Mouse (Mus musculus): ENCODE data around the gene Gramd1a. TPM values are rescaled to one million over a fixed set of nuclear protein-coding genes. Genes with fewer than 3 reads are reported as not detected.

The Gramd1a gene
- polyA plus RNA-seq, 1 experiment from 2014 or later = 180 TPM

DNA sequence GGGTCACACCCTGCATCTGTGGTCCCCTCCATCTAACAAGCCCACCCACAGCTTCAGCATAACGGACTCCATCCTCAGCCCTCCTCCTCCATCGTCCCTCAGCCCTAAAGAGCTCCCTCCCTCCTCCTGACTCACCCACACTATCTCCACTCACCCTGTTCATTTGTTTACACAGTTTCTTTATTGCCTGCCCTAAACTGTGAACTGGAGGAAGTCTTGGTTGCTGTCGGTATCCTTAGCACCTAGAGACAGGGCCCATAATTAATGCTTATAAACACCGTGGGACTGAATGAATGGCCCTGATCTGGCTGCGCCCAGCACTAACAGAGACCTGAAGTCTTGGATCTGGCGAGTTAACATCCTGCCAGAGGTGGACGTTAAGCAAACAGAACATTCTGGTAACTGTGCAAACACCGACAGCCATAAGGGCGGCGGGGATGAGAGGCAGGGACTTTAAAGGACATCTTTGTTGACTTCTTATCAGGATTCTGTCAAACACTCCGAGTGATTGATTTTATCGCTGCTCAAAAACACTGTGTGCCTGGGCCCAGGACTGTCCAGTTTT is 10.0 kb downstream of the Gramd1a start:
- H3K4me1 ChIP-seq (ENCODE audit: control insufficient read depth, insufficient read depth, low read length) = peaks cover 18% of the 10 kb centered on the region
- H3K4me3 ChIP-seq (ENCODE audit: low read depth, low read length) = no peak overlapping the region
- 43% methylated on average over 12 of the region's 12 CpGs for WGBS
- no peaks in the 10 kb centered on the region for H3K27me3 ChIP-seq (ENCODE audit: control insufficient read depth, insufficient read depth, low read length)
- peaks cover 33% of the 10 kb centered on the region for H3K36me3 ChIP-seq (ENCODE audit: control insufficient read depth, insufficient read depth, low read length)
- no peak for ATAC-seq (ENCODE audit: low read depth)
- H3K27ac ChIP-seq (ENCODE audit: low read depth, low read length) = no peak overlapping the region
- H3K9me3 ChIP-seq (ENCODE audit: control insufficient read depth, low read length) = no peaks in the 10 kb centered on the region
- no peak overlapping the region for H3K9ac ChIP-seq (replicated peaks; ENCODE audit: low read depth, low read length)
- H3K4me2 ChIP-seq (ENCODE audit: low read depth, low read length) = no peak overlapping the region

DNA sequence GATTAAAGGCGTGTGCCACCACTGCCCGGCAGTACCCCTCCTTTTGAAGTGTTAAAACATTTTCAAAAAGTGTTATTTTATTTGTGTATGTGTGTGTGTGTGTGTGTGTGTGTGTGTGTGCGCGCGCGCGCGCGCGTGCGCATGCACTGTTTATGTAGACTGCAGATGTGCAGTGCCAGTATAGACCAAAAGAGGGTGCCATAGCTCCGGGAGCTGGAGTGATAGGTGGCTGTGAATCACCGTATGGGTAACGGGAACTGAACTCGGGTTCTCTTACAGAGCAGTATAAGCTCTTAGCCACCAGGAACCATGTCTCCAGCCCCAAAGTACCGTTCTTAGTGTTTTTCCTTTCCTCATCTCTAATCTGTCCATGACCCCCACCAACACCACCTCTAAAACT is 10.8 kb downstream of the Gramd1a start:
- WGBS = 98% methylated on average over 16 of the region's 16 CpGs
- H3K27ac ChIP-seq (ENCODE audit: low read depth, low read length) = no peak overlapping the region
- peaks cover 18% of the 10 kb centered on the region for H3K4me1 ChIP-seq (ENCODE audit: control insufficient read depth, insufficient read depth, low read length)
- no peak overlapping the region for H3K4me2 ChIP-seq (ENCODE audit: low read depth, low read length)
- H3K36me3 ChIP-seq (ENCODE audit: control insufficient read depth, insufficient read depth, low read length) = peaks cover 40% of the 10 kb centered on the region
- H3K27me3 ChIP-seq (ENCODE audit: control insufficient read depth, insufficient read depth, low read length) = no peaks in the 10 kb centered on the region
- no peak for ATAC-seq (ENCODE audit: low read depth)
- no peak overlapping the region for H3K9ac ChIP-seq (replicated peaks; ENCODE audit: low read depth, low read length)
- H3K4me3 ChIP-seq (ENCODE audit: low read depth, low read length) = no peak overlapping the region
- H3K9me3 ChIP-seq (ENCODE audit: control insufficient read depth, low read length) = no peaks in the 10 kb centered on the region

DNA sequence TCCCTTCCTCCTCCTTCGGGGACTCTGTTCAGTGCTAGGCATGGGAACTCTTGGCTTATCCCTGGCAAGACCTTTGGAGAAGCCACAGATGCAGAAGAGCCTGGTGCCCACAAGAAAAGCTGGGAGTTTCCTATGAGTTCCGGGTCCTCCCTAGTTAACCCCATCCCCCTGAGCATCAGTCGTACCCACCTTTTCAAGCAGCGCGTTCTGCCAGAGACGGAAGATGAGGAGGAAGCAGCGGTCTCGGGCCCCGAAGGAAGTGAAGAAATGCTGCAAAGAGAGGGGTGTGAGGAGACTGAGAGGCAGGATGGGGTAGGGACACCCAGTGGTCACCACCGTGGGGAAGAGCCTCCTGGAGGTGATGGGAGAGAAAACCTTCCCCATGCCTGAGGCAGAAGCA is 14.8 kb downstream of the Gramd1a start:
- WGBS = 95% methylated on average over 10 of the region's 10 CpGs
- H3K4me2 ChIP-seq (ENCODE audit: low read depth, low read length) = no peak overlapping the region
- H3K27ac ChIP-seq (ENCODE audit: low read depth, low read length) = no peak overlapping the region
- no peaks in the 10 kb centered on the region for H3K9me3 ChIP-seq (ENCODE audit: control insufficient read depth, low read length)
- no peaks in the 10 kb centered on the region for H3K27me3 ChIP-seq (ENCODE audit: control insufficient read depth, insufficient read depth, low read length)
- ATAC-seq (ENCODE audit: low read depth) = no peak
- H3K4me1 ChIP-seq (ENCODE audit: control insufficient read depth, insufficient read depth, low read length) = no peaks in the 10 kb centered on the region
- no peak overlapping the region for H3K9ac ChIP-seq (replicated peaks; ENCODE audit: low read depth, low read length)
- no peak overlapping the region for H3K4me3 ChIP-seq (ENCODE audit: low read depth, low read length)
- peaks cover 74% of the 10 kb centered on the region for H3K36me3 ChIP-seq (ENCODE audit: control insufficient read depth, insufficient read depth, low read length)

DNA sequence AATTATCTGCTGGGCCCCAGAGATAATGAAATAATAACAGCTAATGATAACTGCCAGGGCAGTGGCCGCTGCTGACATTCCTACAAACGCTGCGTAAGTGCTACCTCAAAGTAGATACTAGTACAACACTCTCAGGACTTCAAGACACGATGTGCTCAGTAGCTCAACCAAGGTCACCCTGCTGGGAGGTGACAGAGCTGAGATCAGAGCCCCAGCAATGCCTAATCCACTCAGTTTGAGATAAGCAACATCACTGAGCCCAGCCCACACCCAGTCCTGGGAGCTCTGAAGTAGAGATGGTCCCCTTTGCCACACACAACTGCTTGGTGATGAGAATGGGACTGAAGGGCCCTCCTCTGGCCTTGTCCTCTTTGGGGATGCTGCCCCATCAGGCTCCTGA is 15.4 kb downstream of the Gramd1a start:
- Histone ChIP-seq H3K27ac (ENCODE audit: low read depth, low read length) (no peak overlapping the region), H3K9ac (replicated peaks; ENCODE audit: low read depth, low read length) (no peak overlapping the region), H3K4me2 (ENCODE audit: low read depth, low read length) (no peak overlapping the region), H3K4me1 (ENCODE audit: control insufficient read depth, insufficient read depth, low read length) (no peaks in the 10 kb centered on the region), H3K27me3 (ENCODE audit: control insufficient read depth, insufficient read depth, low read length) (no peaks in the 10 kb centered on the region), H3K36me3 (ENCODE audit: control insufficient read depth, insufficient read depth, low read length) (peaks cover 80% of the 10 kb centered on the region), H3K4me3 (ENCODE audit: low read depth, low read length) (no peak overlapping the region), H3K9me3 (ENCODE audit: control insufficient read depth, low read length) (no peaks in the 10 kb centered on the region)
- 95% methylated on average over 4 of the region's 4 CpGs for WGBS
- ATAC-seq (ENCODE audit: low read depth) = no peak

DNA sequence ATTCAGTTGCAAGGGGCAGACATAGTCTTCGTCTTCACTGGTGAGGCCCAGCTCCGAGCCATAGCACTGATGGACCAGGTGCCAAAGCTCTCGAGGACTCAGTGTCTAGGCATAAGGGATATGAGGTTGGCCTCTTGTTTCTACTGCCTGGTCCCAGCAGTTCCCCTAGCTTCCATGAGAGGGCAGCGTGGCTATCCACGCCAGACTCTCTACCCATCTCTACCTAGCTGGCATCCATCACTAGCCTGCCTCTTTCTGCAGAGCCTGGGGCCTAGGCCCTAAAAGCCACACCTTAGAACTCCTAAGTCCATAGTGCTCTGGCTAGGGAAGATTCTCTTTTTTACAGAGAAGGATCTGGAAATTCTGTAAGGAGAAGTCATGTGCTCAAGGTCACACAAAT is 15.9 kb downstream of the Gramd1a start:
- Histone ChIP-seq H3K4me1 (ENCODE audit: control insufficient read depth, insufficient read depth, low read length) (no peaks in the 10 kb centered on the region), H3K9me3 (ENCODE audit: control insufficient read depth, low read length) (no peaks in the 10 kb centered on the region), H3K27me3 (ENCODE audit: control insufficient read depth, insufficient read depth, low read length) (no peaks in the 10 kb centered on the region), H3K4me2 (ENCODE audit: low read depth, low read length) (no peak overlapping the region), H3K36me3 (ENCODE audit: control insufficient read depth, insufficient read depth, low read length) (peaks cover 85% of the 10 kb centered on the region), H3K4me3 (ENCODE audit: low read depth, low read length) (no peak overlapping the region), H3K9ac (replicated peaks; ENCODE audit: low read depth, low read length) (no peak overlapping the region), H3K27ac (ENCODE audit: low read depth, low read length) (no peak overlapping the region)
- 77% methylated on average over 5 of the region's 5 CpGs for WGBS
- ATAC-seq (ENCODE audit: low read depth) = peak; percentile 38; the same call in 1 of the 2 replicates

DNA sequence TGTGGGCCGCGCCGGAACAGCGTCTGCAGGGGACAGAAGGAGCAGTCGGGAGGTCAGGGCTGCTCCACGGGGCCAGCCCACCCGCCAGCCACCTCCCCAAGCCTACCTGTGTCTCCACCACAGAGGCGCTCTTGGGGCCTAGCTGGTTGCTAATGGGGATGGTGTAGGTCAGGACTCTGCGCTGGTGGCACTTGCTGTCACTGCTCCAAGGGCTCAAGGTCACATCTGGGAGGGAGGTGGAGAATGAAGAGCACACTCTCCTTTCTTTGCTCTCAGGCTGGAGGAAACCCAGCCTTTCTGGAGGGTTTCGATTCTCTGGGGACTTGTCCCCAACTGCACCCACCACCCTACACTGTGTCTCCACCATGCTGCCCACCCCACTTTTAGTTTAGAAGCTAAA is 20.0 kb downstream of the Gramd1a start:
- Histone ChIP-seq H3K27me3 (ENCODE audit: control insufficient read depth, insufficient read depth, low read length) (no peaks in the 10 kb centered on the region), H3K9me3 (ENCODE audit: control insufficient read depth, low read length) (no peaks in the 10 kb centered on the region), H3K4me2 (ENCODE audit: low read depth, low read length) (no peak overlapping the region), H3K9ac (replicated peaks; ENCODE audit: low read depth, low read length) (no peak overlapping the region), H3K36me3 (ENCODE audit: control insufficient read depth, insufficient read depth, low read length) (peaks cover 97% of the 10 kb centered on the region), H3K4me3 (ENCODE audit: low read depth, low read length) (no peak overlapping the region), H3K4me1 (ENCODE audit: control insufficient read depth, insufficient read depth, low read length) (no peaks in the 10 kb centered on the region), H3K27ac (ENCODE audit: low read depth, low read length) (no peak overlapping the region)
- WGBS = 95% methylated on average over 10 of the region's 10 CpGs
- no peak for ATAC-seq (ENCODE audit: low read depth)

DNA sequence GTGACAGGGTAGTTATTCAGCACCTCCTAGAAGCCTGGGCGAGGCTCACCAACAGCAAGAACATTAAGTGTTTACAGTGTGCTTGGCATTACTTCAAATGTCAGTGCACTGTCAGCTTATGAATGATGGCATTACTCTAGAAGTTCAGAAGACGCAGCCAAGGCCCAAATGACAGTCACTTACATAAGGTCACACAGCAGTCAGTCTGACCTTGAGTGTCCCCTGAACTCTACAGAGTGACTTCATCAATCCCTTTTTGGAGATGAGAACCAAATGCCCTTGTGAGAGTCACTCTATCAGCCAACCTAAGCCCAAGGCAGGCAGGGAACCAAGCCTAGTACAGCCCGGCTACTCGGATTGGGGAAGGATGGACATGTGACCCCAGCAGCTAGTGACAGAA is 23.8 kb downstream of the Gramd1a start:
- no peak overlapping the region for H3K4me3 ChIP-seq (ENCODE audit: low read depth, low read length)
- H3K9me3 ChIP-seq (ENCODE audit: control insufficient read depth, low read length) = no peaks in the 10 kb centered on the region
- no peak overlapping the region for H3K9ac ChIP-seq (replicated peaks; ENCODE audit: low read depth, low read length)
- no peak overlapping the region for H3K27ac ChIP-seq (ENCODE audit: low read depth, low read length)
- 0 out of 2 replicates have a peak, but pooled peaks cover 4% of the 10 kb centered on the region for H3K4me1 ChIP-seq (ENCODE audit: control insufficient read depth, insufficient read depth, low read length)
- no peak overlapping the region for H3K4me2 ChIP-seq (ENCODE audit: low read depth, low read length)
- no peaks in the 10 kb centered on the region for H3K27me3 ChIP-seq (ENCODE audit: control insufficient read depth, insufficient read depth, low read length)
- no peak for ATAC-seq (ENCODE audit: low read depth)
- peaks cover 79% of the 10 kb centered on the region for H3K36me3 ChIP-seq (ENCODE audit: control insufficient read depth, insufficient read depth, low read length)
- 90% methylated on average over 4 of the region's 4 CpGs for WGBS

DNA sequence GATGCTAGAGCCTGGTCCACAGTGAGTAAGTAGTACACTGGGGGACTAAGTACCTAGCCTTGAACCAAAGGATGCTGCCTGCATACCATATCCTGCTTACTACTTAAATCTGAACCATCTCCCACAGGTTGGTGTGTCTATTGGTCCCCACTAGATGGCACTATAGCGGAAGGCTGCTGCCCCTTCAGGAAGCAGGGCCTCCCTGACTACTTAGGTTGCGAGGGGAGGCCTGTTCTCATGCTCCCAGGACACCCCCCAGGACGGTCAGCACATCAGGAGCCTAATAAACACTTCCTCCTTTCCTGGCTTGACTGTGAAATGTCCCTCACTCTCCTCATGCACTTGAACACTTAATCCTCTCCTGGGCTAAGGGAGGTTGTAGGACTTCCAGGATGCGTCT is 24.9 kb downstream of the Gramd1a start:
- 36% methylated on average over 4 of the region's 4 CpGs for WGBS
- Histone ChIP-seq H3K4me1 (ENCODE audit: control insufficient read depth, insufficient read depth, low read length) (0 out of 2 replicates have a peak, but pooled peaks cover 7% of the 10 kb centered on the region), H3K4me2 (ENCODE audit: low read depth, low read length) (no peak overlapping the region), H3K36me3 (ENCODE audit: control insufficient read depth, insufficient read depth, low read length) (peaks cover 69% of the 10 kb centered on the region), H3K27me3 (ENCODE audit: control insufficient read depth, insufficient read depth, low read length) (peaks cover 10% of the 10 kb centered on the region; the same call in 1 of the 2 replicates), H3K4me3 (ENCODE audit: low read depth, low read length) (no peak overlapping the region), H3K27ac (ENCODE audit: low read depth, low read length) (no peak overlapping the region), H3K9ac (replicated peaks; ENCODE audit: low read depth, low read length) (no peak overlapping the region), H3K9me3 (ENCODE audit: control insufficient read depth, low read length) (no peaks in the 10 kb centered on the region)
- 0 out of 2 replicates have a peak, but pooled peaks have one; percentile 6 for ATAC-seq (ENCODE audit: low read depth)

DNA sequence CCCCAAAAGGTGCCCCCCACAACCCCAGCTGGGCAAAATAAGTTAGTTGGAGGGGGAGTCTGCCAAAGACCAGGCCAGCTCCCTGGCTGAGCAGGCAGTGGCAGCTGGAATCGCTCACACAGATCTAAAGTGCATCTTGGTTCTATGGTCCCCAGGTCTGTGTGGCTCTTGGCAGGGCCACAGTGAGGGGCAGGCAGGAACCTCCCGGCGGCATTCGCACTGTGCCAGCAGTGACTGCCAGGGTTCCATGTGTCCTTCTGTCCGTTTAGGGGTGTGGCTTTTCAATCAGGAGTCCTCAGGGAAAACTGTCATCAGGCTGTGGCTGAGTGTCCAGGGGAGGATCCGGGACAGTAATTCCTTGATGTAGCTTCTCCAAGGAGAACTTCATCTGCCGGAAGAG is 25.5 kb downstream of the Gramd1a start:
- H3K4me2 ChIP-seq (ENCODE audit: low read depth, low read length) = no peak overlapping the region
- no peak overlapping the region for H3K9ac ChIP-seq (replicated peaks; ENCODE audit: low read depth, low read length)
- no peak overlapping the region for H3K27ac ChIP-seq (ENCODE audit: low read depth, low read length)
- H3K4me1 ChIP-seq (ENCODE audit: control insufficient read depth, insufficient read depth, low read length) = 0 out of 2 replicates have a peak, but pooled peaks cover 7% of the 10 kb centered on the region
- H3K27me3 ChIP-seq (ENCODE audit: control insufficient read depth, insufficient read depth, low read length) = peaks cover 11% of the 10 kb centered on the region; the same call in 1 of the 2 replicates
- ATAC-seq (ENCODE audit: low read depth) = no peak
- H3K36me3 ChIP-seq (ENCODE audit: control insufficient read depth, insufficient read depth, low read length) = peaks cover 62% of the 10 kb centered on the region
- WGBS = 92% methylated on average over 7 of the region's 7 CpGs
- no peaks in the 10 kb centered on the region for H3K9me3 ChIP-seq (ENCODE audit: control insufficient read depth, low read length)
- H3K4me3 ChIP-seq (ENCODE audit: low read depth, low read length) = no peak overlapping the region

Measured in neural tube, embryonic 14.5 days (tissue).